Mouse (Mus musculus): ENCODE results near the gene Fbxl16.

Gene Fbxl16

DNA sequence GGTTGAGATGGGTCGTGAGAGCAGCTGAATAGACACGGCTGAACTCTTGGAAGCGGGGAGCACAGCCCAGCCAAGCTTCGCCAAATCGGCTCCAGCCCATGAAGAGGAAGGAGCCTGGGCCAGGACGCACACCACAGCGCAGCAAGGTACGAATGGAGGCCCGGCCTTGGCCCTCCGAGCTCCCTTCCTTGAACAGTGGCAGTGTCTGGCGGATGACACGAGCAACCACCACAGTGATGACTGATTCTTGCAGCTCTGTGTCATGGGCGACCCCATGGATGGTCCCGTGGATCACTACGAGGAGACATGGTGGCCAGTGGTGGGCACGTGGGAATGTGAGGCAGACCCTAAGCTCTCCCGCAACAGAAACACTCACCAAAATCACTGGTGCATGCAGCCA is 13.9 kb upstream of the Fbxl16 start:
- CTCF ChIA-PET = interaction anchor here (0.6 kb wide), 1 partner anchor 1068 kb away, joined by 6 read pairs; no protein-coding TSS in a partner anchor

DNA sequence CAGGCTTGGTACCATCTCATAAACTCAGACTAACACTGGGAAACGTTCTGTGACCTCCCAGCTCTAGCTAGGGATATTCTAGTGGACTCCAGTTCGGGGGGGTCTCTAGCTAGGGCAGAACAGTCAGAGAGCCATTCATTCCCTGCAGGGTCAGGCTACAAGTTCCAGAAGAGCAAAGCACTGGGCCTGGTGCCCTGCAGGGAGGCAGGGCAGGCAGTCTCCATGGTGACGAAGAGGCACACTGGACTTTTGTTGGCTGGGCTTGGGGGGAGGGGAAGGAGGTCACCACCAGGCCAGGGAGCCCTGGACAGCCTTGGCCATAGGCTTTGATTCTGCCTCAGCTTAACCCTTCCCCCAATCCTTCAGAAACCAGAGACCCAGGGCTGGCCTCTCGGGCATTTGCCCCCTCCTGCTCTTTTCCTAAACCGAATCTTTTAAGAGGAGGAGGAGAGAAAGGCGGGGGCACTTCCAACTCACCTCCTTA is 13.2 kb upstream of the Fbxl16 start, which contains the start of gene AC134908.4:
Gene AC134908.4 (minus strand): TSS at position 51 of the 484 bp plus-strand sequence.
- CTCF ChIA-PET = no interaction called here

DNA sequence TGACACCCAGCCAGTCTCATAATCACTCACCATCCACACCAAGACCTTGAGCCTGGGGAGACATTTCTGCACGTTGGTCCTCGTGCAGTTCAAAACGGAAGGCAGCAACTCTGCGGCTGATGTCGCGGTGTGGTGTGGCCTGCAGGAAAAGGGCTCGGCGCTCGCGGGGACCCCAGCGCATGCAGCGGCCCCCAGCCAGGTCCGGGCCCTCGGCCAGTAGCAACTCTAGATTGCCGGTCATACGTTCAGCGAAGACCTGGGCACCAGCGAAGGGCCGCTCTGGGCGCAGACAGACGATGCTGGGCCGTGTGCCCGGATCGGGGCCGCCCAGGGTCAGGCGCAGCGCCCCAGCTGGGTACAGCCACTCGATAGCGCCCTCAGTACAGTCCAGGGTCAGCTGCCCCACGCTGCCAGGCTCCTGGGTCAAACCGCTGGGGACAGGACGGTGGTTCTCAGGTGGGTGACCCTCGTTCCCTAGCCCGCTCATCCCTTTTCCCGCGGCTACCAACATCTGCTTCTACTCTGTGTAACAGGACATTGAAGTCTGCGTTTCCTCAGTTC is 12.6 kb upstream of the Fbxl16 start:
- CTCF ChIA-PET = no interaction called here

DNA sequence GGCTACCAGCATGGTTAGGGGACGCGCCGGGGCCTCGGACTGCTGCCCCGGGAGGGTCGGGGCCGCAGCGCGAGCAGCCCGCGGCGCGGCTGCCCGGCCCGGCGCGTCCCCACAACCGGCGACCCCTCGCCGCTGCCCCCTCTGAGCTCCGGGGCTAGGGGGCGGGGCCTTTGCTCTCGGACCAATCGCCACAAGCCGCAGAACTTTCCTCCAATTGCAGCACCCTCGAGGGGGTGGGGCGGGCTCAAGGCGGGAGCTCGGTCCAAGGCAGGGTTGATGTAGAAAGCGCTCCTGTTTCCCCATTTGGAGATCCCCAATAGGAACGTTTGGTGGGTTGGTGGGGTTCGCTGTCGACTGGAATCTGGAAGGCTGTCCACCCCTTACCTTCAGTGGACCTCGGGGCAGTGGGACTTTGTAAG is 11.9 kb upstream of the Fbxl16 start, which contains the start of gene Metrn:
Gene Metrn (minus strand): TSS at position 186 of the 419 bp plus-strand sequence.
- CTCF ChIA-PET = no interaction called here

DNA sequence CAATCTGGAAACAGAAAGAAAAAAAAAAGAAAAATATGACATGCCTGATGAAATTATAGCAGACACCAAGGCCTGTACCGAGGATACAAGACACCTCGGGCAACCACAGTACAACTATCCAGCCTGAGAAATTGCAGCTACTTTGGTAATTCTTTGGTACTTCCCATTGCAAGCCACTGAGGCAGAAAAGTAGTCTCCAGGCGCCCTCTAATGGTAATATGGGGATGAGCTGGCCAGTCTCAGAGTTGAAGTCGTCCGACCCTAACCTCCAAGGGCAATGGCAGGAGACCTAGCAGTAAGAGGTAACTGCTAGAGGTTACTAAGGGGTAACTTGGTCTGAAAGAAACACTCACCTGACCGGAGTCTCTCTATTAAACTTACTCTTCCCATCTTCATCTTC is 7.9 kb upstream of the Fbxl16 start:
- CTCF ChIA-PET = no interaction called here

DNA sequence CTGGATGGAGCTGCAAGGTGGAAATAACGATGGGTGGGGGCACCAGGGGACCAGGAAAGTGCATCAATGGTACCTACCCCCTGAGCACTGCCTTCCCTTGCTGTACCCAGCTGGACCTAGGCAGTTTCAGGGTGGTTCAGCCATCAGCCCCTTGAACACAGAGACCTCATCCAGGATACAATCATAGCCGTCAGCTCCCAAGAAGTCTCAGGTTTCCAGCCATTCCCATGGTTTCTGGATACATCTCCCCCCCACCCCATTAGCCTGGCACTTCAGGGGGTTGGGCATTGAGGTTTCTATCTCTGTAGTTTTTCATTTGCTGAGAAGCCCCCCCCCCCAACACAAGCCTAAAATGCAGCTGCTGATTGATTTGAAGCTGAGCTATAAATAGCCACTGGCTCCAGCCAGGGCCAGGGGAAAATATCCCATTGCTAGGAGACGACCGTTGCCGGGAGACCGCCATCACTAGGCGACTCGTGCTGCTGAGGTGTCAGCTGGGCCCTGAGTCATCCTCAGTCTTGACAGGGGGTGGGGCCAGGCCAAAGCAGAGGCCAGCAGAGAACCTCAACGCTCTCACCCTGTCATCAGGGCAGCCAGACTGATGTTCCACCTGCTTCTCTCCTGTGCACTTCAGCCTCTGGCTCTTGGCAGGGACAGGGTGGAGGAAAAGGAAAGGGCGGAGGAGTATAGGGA is 5.9 kb upstream of the Fbxl16 start:
- CTCF ChIA-PET = interaction anchor here (0.6 to 1.0 kb wide), 2 partner anchors 20 to 24 kb away, joined by 4 to 17 read pairs; partner anchors contain the start of gene Wdr24

DNA sequence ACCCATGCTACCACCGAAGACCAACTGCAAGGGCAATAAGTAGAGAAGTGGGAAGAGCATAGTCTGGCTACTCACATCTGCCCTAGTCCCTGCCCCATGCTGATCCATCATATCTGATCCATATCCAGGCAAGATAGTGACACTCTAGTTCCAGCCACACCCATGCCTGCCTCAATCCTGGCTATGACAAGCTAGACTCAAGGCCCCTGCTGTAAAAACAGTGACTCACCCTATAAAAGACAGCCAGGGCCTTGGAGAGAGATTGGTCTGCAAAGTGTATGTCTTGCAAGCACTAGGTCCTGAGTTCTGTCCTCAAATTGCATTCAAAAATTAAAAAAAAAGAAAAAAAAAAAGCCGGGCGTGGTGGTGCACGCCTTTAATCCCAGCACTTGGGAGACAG is 2.4 kb upstream of the Fbxl16 start:
- CTCF ChIA-PET = no interaction called here

DNA sequence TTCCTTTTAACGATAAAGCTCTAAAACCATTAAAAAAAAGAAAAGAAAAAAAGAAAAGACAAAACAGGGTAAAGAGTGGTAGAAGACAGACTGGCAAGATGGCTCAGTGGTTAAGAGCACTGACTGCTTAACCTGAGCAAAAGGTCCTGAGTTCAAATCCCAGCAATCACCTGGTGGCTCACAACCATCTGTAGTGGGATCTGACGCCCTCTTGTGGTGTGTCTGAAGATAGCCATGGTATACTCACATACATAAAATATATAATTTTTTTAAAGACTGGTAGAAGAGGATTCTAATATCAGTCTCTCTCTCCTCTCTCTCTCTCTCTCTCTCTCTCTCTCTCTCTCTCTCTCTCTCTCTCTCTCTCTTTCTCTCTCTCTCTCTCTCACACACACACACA is 1.4 kb upstream of the Fbxl16 start:
- CTCF ChIA-PET = interaction anchor here (0.6 to 0.9 kb wide), 2 partner anchors 15 to 21 kb away, joined by 3 to 4 read pairs; no protein-coding TSS in a partner anchor

DNA sequence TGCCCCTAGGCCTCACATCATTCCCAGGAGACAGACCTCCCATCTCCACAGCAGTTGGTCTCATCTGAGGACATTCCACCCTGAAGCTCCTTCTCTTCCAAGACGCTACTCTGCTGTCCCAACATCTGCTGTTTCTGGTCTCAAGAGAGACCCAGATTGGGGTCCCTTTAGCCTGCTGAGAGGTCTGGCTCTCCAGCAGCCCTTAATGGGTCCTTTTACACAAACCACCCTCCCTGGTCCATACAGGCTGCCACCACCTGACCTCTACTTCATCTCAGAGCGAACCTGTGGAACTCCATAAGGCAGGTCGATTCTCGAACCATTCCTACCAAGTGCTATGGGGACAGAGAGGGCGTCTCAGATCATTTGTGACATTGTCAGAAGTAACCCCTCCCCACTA is 857 bp upstream of the Fbxl16 start:
- CTCF ChIA-PET = no interaction called here

DNA sequence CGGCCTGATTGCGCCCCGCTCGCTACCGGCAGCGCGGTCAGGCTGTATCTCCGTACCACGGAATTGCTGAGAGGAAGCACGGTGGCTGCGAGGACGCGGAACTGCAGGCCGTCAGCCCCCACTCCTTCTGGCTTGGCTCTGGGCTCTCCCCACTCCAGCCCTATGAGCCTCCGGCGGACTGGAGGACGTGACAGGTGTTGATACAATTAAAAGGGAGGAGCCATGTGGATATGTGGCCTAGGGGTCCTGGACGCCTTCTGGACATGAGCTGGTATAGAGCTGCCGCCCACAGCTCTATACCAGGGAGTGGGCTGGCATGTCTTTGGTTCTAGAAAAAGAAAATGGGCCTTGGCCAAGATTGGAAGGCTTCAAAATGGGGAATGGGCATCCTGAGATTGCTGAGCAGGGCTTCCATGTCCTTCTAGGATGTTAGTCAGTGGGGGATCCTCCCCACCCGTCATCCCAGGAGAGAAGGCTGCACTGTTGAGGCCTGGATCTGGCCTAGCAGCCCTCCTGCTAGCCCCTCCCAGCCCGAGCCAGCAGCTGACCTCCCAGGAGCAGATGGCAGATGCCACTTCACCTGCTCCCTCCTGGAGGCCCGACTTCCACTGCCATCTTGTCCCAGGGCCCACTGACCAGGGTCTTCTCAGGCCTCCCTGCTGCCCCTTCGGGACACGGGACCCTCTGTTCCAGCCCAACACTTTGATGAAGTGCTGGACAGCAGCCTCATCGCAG is 888 bp downstream of the Fbxl16 start:
- CTCF ChIA-PET = no interaction called here

DNA sequence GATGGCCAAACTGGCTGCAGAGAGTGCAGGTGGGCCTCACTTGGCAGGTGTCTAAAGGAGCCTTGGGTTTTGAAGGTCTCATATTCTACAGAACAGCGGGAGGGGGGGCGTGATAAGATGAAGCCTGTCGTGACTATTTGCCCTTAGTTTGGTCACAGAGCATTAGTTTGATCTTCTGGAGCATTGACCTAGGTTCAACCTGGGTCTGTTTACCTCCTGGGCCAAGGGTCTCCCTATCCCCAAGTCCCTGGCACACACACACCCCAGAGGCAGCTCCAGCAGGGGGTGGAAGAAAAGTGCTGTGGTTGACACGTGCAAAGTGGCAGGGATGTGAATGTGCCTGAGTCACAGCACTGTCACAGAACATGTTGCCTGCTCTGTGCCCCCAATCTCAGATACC is 2.0 kb downstream of the Fbxl16 start:
- CTCF ChIA-PET = no interaction called here

DNA sequence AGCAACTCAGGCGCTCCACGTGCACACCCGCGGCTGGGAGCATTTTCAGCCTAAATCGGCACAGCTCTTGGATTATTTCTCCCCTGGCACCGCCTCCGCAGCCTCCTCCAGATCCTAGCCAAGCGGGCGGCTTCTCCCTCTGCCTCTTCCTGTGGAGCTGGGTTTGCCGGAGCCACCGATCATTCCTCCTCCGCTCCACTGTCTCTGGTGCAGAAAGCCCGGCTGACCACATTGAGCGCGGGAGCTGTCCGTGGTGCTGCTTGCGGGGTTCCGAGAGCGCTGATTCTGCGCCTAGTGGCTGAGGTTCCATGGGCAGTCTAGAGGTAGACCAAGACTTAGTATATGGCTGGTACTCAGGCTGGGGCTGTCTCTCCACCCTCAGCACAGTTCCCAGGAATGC is 4.6 kb downstream of the Fbxl16 start:
- CTCF ChIA-PET = no interaction called here

DNA sequence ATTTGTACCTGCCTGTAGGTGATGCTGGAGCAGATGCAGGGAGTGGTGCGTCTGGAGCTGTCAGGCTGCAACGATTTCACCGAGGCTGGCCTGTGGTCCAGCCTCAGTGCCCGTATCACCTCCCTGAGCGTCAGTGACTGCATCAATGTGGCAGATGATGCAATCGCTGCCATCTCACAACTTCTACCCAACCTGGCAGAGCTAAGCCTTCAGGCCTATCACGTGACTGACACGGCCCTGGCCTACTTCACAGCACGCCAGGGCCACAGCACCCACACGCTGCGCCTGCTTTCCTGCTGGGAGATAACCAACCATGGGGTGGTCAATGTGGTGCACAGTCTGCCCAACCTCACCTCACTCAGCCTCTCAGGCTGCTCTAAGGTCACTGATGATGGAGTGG is 8.8 kb downstream of the Fbxl16 start:
- CTCF ChIA-PET = no interaction called here

DNA sequence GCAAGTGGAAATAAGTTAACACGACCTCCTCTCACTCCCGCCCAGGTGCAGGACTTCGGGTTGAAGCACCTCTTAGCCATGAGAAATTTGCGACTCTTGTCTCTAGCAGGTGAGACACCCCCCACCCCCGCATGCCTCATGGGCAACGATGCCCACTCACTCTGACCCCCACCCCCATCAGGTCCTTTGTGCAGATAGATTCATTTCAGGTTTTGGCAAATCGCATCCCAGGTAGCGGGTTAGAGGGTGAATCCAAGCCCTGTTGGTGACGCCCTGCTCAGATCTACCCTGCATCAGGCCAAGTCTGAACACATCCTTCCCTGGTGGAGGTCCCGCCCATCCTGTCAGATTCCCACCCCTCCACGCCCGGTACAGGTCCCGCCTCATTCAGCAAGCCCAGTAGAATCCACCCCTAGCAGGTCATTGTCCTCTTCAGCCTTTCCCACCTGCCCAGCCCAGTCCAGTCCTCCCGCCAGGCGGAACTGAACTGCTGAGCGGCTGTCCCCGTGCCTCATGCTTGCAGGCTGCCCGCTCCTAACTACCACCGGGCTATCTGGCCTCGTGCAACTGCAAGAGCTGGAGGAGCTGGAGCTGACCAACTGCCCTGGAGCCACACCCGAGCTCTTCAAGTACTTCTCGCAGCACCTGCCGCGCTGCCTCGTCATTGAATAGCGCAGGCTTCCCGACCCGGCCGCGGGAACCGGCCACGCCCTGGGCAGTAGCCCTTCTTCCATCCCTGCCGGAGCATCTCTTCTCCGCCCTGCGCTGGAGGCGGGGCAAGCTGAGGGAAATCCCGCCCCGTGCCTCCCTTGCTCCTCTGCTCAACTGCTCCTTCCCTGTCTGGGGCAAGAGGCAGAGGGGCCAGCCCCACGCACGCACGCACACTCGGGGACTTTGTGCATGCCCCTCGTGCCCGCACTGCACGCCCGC is 10.2 kb downstream of the Fbxl16 start:
- CTCF ChIA-PET = no interaction called here

DNA sequence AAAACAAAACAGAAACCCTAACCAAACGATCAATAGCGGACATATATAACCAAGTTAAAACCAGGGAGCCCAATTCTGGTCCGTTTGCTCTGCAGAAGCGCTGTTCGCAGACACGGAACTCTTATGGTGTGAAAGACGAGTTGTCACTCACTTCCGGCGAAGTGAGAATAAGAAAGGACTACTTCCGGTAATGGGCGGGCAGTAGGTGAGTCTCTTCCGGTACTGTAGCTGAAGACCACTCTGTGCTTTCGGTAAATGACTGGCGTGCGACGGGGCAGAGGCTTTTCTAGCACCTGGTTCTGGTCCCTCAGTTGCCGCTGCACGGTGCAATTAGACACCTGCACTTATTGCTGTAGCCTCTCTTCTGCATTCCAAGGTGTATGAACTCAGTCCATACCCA is 14.6 kb downstream of the Fbxl16 start, which contains the start of gene Wdr24:
Gene Wdr24 (plus strand): TSS at position 176 of the 400 bp plus-strand sequence.
- CTCF ChIA-PET = interaction anchor here (0.6 kb wide), 1 partner anchor 20 kb away, joined by 17 read pairs; no protein-coding TSS in a partner anchor

DNA sequence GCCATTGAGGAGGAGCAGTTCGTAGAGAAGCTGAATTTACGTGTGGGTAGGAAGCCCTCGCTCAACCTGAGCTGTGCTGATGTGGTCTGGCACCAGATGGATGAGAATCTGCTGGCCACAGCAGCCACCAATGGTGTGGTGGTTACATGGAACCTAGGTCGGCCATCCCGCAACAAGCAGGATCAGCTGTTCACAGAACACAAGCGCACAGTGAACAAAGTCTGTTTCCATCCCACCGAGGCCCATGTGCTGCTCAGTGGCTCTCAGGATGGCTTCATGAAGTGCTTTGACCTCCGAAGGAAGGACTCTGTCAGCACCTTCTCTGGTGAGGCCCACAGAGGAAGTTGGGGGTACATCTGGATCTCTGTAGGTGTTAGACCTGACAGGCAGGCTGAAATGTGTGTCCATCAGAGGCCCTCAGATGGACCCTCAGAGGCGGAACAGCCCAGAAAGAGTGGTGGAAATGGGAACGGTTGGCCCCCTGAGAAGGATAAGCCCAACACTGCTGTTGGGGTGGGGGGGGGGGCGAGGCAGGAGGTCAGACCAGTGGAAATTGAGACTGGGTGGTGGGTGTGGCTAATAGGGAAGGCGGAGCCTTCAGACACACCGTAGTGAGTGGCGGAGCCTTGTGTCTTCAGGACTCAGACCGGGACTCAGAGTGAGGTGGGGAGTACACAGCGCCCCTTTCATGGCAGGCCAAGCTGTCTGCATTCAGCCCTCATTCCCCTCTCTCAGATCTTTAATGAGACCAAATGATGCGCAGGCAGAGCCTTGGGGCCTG is 15.7 kb downstream of the Fbxl16 start:
- CTCF ChIA-PET = no interaction called here

DNA sequence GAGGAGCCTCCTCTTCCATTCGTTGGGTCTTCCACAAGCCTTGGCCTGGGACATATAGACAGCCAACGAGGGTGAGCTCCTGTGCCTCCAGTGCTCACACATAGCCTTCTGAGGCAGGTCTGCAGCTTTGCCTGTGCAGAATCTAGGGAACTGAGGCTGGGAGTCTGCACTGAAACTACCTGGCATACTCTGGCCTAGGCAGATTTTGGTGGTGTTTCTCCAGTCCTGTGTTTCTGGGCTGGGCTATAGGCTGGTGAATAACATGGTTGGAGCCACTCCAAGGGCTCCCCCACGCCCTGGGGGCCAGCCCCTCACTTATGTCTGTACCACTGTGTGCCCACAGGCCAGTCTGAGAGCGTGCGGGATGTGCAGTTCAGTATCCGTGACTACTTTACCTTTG is 16.4 kb downstream of the Fbxl16 start:
- CTCF ChIA-PET = no interaction called here

DNA sequence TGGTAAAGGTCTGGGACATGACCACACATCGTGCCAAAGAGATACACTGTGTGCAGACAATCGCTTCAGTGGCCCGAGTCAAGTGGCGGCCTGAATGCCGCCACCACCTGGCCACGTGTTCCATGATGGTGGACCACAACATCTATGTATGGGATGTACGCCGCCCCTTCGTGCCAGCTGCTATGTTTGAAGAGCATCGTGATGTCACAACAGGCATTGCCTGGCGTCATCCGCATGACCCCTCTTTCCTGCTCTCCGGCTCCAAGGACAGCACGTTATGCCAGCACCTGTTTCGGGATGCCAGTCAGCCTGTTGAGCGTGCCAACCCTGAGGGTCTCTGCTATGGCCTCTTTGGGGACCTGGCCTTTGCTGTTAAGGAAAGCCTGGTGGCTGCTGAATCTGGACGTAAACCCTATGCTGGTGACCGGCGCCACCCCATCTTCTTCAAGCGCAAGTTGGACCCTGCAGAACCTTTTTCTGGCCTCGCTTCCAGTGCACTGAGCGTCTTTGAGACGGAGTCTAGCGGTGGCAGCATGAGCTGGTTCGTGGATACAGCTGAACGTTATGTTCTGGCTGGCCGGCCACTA is 17.2 kb downstream of the Fbxl16 start:
- CTCF ChIA-PET = no interaction called here

DNA sequence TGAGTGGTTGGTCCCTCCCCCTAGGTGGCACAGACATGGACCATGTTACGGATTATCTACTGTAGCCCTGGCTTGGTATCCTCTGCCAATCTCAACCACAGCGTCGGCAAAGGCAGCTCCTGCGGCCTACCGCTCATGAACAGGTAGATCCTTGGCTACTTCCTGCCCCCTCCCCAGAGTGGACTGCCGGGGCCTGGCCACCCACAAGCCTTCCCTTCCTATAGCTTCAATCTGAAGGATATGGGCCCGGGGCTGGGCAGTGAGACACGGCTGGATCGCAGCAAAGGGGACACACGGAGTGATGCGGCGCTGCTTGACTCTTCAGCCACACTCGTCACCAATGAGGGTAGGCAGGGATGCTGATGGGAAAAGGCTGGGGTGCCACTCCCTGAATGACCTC is 18.1 kb downstream of the Fbxl16 start:
- CTCF ChIA-PET = no interaction called here

DNA sequence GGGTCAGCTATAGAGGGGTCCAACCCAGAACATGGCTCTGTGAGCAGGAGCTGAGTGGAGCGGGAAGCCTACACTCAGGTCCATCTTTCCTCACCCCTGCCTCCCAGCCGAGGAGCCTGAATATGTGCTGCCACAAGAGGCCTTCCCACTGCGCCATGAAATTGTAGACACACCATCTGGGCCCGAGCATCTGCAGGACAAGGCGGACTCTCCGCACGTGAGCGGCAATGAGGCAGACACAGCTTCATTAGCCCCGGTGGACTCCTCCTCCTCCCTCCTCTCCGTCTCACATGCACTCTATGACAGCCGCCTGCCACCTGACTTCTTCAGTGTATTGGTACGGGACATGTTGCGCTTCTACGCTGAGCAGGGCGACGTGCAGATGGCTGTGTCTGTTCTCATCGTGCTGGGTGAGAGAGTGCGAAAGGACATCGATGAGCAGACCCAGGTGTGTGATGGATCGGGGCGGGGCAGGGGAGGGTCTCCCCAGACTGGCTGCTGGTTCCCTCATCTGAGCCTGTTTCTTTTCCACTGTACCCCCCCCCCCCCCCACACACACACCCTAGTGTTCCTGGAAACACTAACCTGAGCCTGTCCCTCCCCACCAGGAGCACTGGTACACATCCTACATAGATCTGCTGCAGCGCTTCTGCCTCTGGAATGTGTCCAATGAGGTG is 18.8 kb downstream of the Fbxl16 start:
- CTCF ChIA-PET = interaction anchor here (0.7 kb wide), 1 partner anchor 20 kb away, joined by 3 read pairs; no protein-coding TSS in a partner anchor
